Mouse (Mus musculus) testis, adult 2 months (tissue): ENCODE data around the gene Gm20916. TPM values are rescaled to one million over a fixed set of nuclear protein-coding genes. Genes with fewer than 3 reads are reported as not detected.
"Not testable (repeated sequence)": the region's sequence is repeated elsewhere in the genome, so short reads cannot be mapped to it uniquely, and the experiment has no call there.

Source experiments
- H3K27ac ChIP-seq: fragments of 200-500 bp; 2 replicates; pipeline ENCODE4 v1.5.1; 2012; ENCODE audit warnings: low read depth, low read length; ENCODE audit not compliant: control insufficient read depth, insufficient read depth
- H3K27me3 ChIP-seq: fragments of 200-500 bp; 2 replicates; pipeline ENCODE4 v1.6.1; 2012; ENCODE audit warnings: mild to moderate bottlenecking, low read length, moderate library complexity; ENCODE audit not compliant: control insufficient read depth, insufficient read depth
- H3K36me3 ChIP-seq: fragments of 200-500 bp; 2 replicates; pipeline ENCODE4 v1.6.1; 2012; ENCODE audit warnings: mild to moderate bottlenecking, low read length; ENCODE audit not compliant: control insufficient read depth, insufficient read depth
- H3K4me1 ChIP-seq: fragments of 200-500 bp; 2 replicates; pipeline ENCODE4 v1.6.1; 2012; ENCODE audit warnings: low read length; ENCODE audit not compliant: control insufficient read depth, insufficient read depth
- H3K4me3 ChIP-seq: fragments of 200-500 bp; 2 replicates; pipeline ENCODE4 v1.5.1; 2012; ENCODE audit warnings: low read depth, mild to moderate bottlenecking, low read length, moderate library complexity, mixed read lengths; ENCODE audit not compliant: control insufficient read depth
- polyA plus RNA-seq: library from polyadenylated mRNA; depleted of rRNA; stranded (reverse); fragments of >200 nt; gene quantifications from 2 replicates; pipeline ENCODE4 v1.2.3, GENCODE M21; 2012; rRNA removed

Gm20916 gene
- not detected in 2 replicates for polyA plus RNA-seq

DNA sequence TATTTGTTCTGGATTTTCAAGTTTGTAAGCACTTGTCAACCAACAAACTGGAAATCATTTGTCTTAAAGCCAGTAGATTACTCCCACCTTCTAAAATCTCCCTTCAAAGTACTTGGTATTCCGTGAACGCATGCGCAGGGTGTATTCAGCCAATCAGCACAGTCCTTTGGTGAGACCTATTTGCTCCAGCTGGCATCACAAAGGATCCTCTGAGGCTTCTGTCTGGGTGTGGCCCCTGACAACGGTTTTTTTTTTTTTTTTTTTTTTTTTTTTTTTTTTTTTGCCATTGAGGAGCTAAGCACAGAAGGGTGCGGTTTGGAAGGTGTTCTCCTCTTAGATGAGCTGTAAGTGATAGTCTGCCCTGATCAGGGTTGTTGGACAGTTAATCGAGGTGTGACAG is at the start of gene Gm20916:
Gm20916 (plus strand) TSS at position 301 of the 400 bp plus-strand sequence.
- not testable (repeated sequence) for H3K27me3 ChIP-seq, H3K4me1 ChIP-seq, H3K4me3 ChIP-seq, H3K27ac ChIP-seq, H3K36me3 ChIP-seq

Other genes with a start within 250 kb of the Gm20916 start
- gene Gm20917, start 168.4 kb upstream of the Gm20916 start, polyA plus RNA-seq, result 2.2 and 2.9 TPM in 2 replicates